Mouse (Mus musculus) kidney, adult 8-10 months (tissue): ENCODE measurements around the gene Dnmt3c.

Source experiments
- DNase-seq, 2 experiments: peaks; one replicate each; pipeline ENCODE4 v3.0.0; 2022

Dnmt3c gene

GRCm38 (mm10) chr2:153723098-153723497 is 26.6 kb downstream of the Dnmt3c start:
- DNase-seq: no peak

GRCm38 (mm10) chr2:153724424-153724823 is 28.0 kb downstream of the Dnmt3c start:
- DNase-seq: no peak

- DNase-seq: no peak
Observed at GRCm38 (mm10) chr2:153724871-153725270, 28.4 kb downstream of the Dnmt3c start.

- no peak for DNase-seq
Observed at GRCm38 (mm10) chr2:153725291-153725690, 28.8 kb downstream of the Dnmt3c start.

GRCm38 (mm10) chr2:153734033-153734432 is 37.6 kb downstream of the Dnmt3c start:
- DNase-seq: no peak

- peak; percentile 99 for DNase-seq
Observed at GRCm38 (mm10) chr2:153740500-153741436, 44.3 kb downstream of the Dnmt3c start, which contains the start of gene Mapre1. Gene Mapre1 (plus strand): TSS chr2:153741274.

GRCm38 (mm10) chr2:153741437-153742065 is 45.1 kb downstream of the Dnmt3c start:
- no peak for DNase-seq

- DNase-seq: no peak
Observed at GRCm38 (mm10) chr2:153747994-153748393, 51.5 kb downstream of the Dnmt3c start.

GRCm38 (mm10) chr2:153750363-153750762 is 53.9 kb downstream of the Dnmt3c start:
- DNase-seq: no peak

- no peak for DNase-seq
Observed at GRCm38 (mm10) chr2:153762121-153762520, 65.7 kb downstream of the Dnmt3c start.

GRCm38 (mm10) chr2:153767484-153767883 is 71.0 kb downstream of the Dnmt3c start:
- no peak for DNase-seq

- DNase-seq: no peak
Observed at GRCm38 (mm10) chr2:153768881-153769280, 72.4 kb downstream of the Dnmt3c start.

- no peak for DNase-seq
Observed at GRCm38 (mm10) chr2:153772950-153773349, 76.5 kb downstream of the Dnmt3c start.

GRCm38 (mm10) chr2:153775472-153775871 is 79.0 kb downstream of the Dnmt3c start:
- DNase-seq: no peak

- DNase-seq: peak; percentile 62 to 77
Observed at GRCm38 (mm10) chr2:153778638-153779362, 82.3 kb downstream of the Dnmt3c start.
